Mouse (Mus musculus) mouse trophoblast stem cell (cell line): Measurements from ENCODE around the gene Gm8281.
"Not testable (repeated sequence)": the region's sequence is repeated elsewhere in the genome, so short reads cannot be mapped to it uniquely, and the experiment has no call there.

Experiments used
- in situ Hi-C, 2 experiments: fragments of 300-500 bp; cut with MseI, MboI; formaldehyde crosslinking; loops; 2 replicates in 1 of 2; 3 replicates in 1 of 2; pipeline ENCODE4 v1.15.1; 2025

The Gm8281 gene

GRCm38 (mm10) chr14:5070611-5071490, at the start of gene Gm8281:
TSS of gene Gm8281 (plus strand) at chr14:5071040.
- in situ Hi-C loops = not testable (repeated sequence)

- in situ Hi-C loops = not testable (repeated sequence)
These were observed 20.5 kb upstream of the Gm8281 start, which contains the start of gene 4930555G01Rik for GRCm38 (mm10) chr14:5050329-5050728. TSS of gene 4930555G01Rik (plus strand) at chr14:5050629.

DNA sequence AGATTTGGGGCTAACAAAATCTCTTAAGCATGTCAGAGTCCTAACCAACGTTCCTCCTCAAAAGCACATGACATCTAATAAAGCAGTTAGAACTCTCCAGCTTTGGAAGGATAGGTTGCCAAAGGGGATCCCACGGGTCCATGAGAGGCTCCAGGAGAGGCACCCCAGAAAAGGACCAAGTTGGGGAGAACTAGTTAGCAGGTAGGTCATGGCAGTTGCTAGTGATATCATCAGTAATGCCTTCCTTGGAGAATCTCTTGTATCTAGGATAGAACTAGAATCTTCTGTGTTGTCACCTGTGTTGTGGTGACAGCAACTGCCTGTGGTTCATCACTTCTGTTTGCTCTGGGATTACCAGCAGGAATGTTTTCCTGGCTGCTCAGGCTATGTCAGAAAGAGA, 60.4 kb downstream of the Gm8281 start, which contains the start of gene Gm8279:
Gene Gm8279, plus strand, starts transcription at position 301 of the 400 bp plus-strand sequence.
- in situ Hi-C loops = not testable (repeated sequence)
